Mouse (Mus musculus) forebrain, embryonic 11.5 days (tissue): Measurements from ENCODE around the gene Car3. TPM values are rescaled to one million over a fixed set of nuclear protein-coding genes. Genes with fewer than 3 reads are reported as not detected.
A peak's percentile ranks its signal among the peaks of the same experiment; 100 is the strongest.

ENCODE experiments used
- ATAC-seq: fragments of 200-750 bp; cut with Nextera tagmentation; replicated peaks from 2 replicates; pipeline ENCODE4 v1.8.0; 2017; ENCODE audit warnings: moderate TSS enrichment; ENCODE audit not compliant: low FRiP score
- DNase-seq: peaks from one replicate; pipeline ENCODE4 v3.0.0-alpha.2; 2017; ENCODE audit warnings: low spot score
- H3K27ac ChIP-seq: fragments of 300-500 bp; sonication (generic); 2 replicates; pipeline ENCODE4 v1.5.1; 2014; ENCODE audit warnings: low read depth, low read length
- H3K27me3 ChIP-seq: fragments of 300-500 bp; sonication (generic); 2 replicates; pipeline ENCODE4 v1.6.1; 2014; ENCODE audit warnings: mild to moderate bottlenecking, low read length, mixed read lengths; ENCODE audit not compliant: control insufficient read depth, insufficient read depth
- H3K36me3 ChIP-seq: fragments of 300-500 bp; sonication (generic); 2 replicates; pipeline ENCODE4 v1.6.1; 2014; ENCODE audit warnings: mild to moderate bottlenecking, low read length, moderate library complexity, mixed read lengths; ENCODE audit not compliant: control insufficient read depth, insufficient read depth
- H3K4me1 ChIP-seq: fragments of 300-500 bp; sonication (generic); replicated peaks from 2 replicates; pipeline ENCODE4 v1.6.1; 2014; ENCODE audit warnings: low read length, mixed read lengths; ENCODE audit not compliant: control insufficient read depth, insufficient read depth
- H3K4me2 ChIP-seq: fragments of 300-500 bp; sonication (generic); 2 replicates; pipeline ENCODE4 v1.6.1; 2014; ENCODE audit warnings: low read depth, mild to moderate bottlenecking, low read length, moderate library complexity, mixed read lengths; ENCODE audit not compliant: severe bottlenecking
- H3K4me3 ChIP-seq: fragments of 300-500 bp; sonication (generic); 2 replicates; pipeline ENCODE4 v1.5.1; 2014; ENCODE audit warnings: low read depth, low read length
- H3K9ac ChIP-seq: fragments of 300-500 bp; sonication (generic); 2 replicates; pipeline ENCODE4 v1.6.1; 2014; ENCODE audit warnings: low read length
- H3K9me3 ChIP-seq: fragments of 300-500 bp; sonication (generic); 2 replicates; pipeline ENCODE4 v1.6.1; 2016; ENCODE audit warnings: low read length, mixed read lengths; ENCODE audit not compliant: control insufficient read depth
- WGBS: fragments of 180-500 bp; shearing (Covaris S2); extraction: QIAGEN DNeasy Blood & Tissue Kit; methylation state at CpG from one replicate; pipeline ENCODE4 v1.1.7; 2014; 5-methylcytosine and 5-hydroxymethylcytosine counted together
- polyA plus RNA-seq: library from polyadenylated mRNA; unstranded; fragments of >200 nt; fragmentation: Nextera tagmentation; extraction: Ambion mirVana; gene quantifications from 2 replicates; pipeline ENCODE4 v1.2.1, GENCODE M21; 2014

Gene Car3
- polyA plus RNA-seq, 1 experiment from 2014 or later: 1.6 TPM

GRCm38 (mm10) chr3:14879293-14879692 is 16.0 kb downstream of the Car3 start:
- Histone ChIP-seq H3K4me1 (no peaks in the 10 kb centered on the region), H3K9me3 (no peaks in the 10 kb centered on the region), H3K4me3 (no peak overlapping the region), H3K36me3 (no peaks in the 10 kb centered on the region), H3K27me3 (no peaks in the 10 kb centered on the region), H3K4me2 (no peak overlapping the region), H3K9ac (no peak overlapping the region), H3K27ac (no peak overlapping the region)
- ATAC-seq: no peak
- 87% methylated on average over 3 of the region's 3 CpGs for WGBS
- no peak for DNase-seq

- Histone ChIP-seq H3K9me3 (no peaks in the 10 kb centered on the region), H3K4me1 (no peaks in the 10 kb centered on the region), H3K4me3 (no peak overlapping the region), H3K36me3 (no peaks in the 10 kb centered on the region), H3K27me3 (no peaks in the 10 kb centered on the region), H3K9ac (no peak overlapping the region), H3K27ac (no peak overlapping the region), H3K4me2 (no peak overlapping the region)
- ATAC-seq (no peak), DNase-seq (no peak)
- WGBS: 84% methylated on average over 2 of the region's 2 CpGs
These were observed 17.0 kb downstream of the Car3 start for GRCm38 (mm10) chr3:14880277-14880676.

DNA sequence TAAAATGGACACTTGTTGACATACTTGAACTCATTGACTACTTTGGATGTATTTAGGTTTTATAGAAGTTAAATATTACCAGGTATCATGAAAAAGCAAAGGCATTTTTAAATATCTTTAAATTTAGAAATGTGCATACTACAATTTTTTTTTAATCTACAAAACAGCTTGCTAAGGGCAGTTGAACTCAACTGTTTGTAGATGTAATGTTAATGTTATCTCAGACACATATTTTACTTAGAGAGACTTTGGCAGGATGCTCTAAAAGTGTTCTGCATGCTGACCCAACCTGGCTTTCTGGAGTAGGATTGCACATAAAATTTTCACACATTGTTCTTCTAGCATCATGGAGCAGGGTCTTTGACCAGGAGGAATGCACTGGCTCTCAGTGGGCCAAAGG is 18.7 kb downstream of the Car3 start:
- H3K9ac ChIP-seq: no peak overlapping the region
- H3K27ac ChIP-seq: no peak overlapping the region
- no peaks in the 10 kb centered on the region for H3K36me3 ChIP-seq
- no peak overlapping the region for H3K4me2 ChIP-seq
- peaks cover 3% of the 10 kb centered on the region; the same call in 1 of the 2 replicates for H3K27me3 ChIP-seq
- no peak for DNase-seq
- H3K4me3 ChIP-seq: no peak overlapping the region
- no peak for ATAC-seq
- no peaks in the 10 kb centered on the region for H3K9me3 ChIP-seq
- no peaks in the 10 kb centered on the region for H3K4me1 ChIP-seq

- WGBS: 72% methylated on average over 3 of the region's 3 CpGs
- ATAC-seq (no peak), DNase-seq (no peak)
- Histone ChIP-seq H3K4me2 (no peak overlapping the region), H3K27me3 (peaks cover 5% of the 10 kb centered on the region; the same call in 1 of the 2 replicates), H3K27ac (no peak overlapping the region), H3K36me3 (no peaks in the 10 kb centered on the region), H3K9ac (no peak overlapping the region), H3K9me3 (no peaks in the 10 kb centered on the region), H3K4me3 (no peak overlapping the region), H3K4me1 (no peaks in the 10 kb centered on the region)
These were observed 19.4 kb downstream of the Car3 start for GRCm38 (mm10) chr3:14882756-14883155.

GRCm38 (mm10) chr3:14884826-14885225 is 21.5 kb downstream of the Car3 start:
- Histone ChIP-seq H3K9ac (no peak overlapping the region), H3K27ac (no peak overlapping the region), H3K4me2 (no peak overlapping the region), H3K36me3 (no peaks in the 10 kb centered on the region), H3K27me3 (peaks cover 5% of the 10 kb centered on the region; the same call in 1 of the 2 replicates), H3K4me1 (no peaks in the 10 kb centered on the region), H3K9me3 (no peaks in the 10 kb centered on the region), H3K4me3 (no peak overlapping the region)
- DNase-seq (no peak), ATAC-seq (no peak)

DNA sequence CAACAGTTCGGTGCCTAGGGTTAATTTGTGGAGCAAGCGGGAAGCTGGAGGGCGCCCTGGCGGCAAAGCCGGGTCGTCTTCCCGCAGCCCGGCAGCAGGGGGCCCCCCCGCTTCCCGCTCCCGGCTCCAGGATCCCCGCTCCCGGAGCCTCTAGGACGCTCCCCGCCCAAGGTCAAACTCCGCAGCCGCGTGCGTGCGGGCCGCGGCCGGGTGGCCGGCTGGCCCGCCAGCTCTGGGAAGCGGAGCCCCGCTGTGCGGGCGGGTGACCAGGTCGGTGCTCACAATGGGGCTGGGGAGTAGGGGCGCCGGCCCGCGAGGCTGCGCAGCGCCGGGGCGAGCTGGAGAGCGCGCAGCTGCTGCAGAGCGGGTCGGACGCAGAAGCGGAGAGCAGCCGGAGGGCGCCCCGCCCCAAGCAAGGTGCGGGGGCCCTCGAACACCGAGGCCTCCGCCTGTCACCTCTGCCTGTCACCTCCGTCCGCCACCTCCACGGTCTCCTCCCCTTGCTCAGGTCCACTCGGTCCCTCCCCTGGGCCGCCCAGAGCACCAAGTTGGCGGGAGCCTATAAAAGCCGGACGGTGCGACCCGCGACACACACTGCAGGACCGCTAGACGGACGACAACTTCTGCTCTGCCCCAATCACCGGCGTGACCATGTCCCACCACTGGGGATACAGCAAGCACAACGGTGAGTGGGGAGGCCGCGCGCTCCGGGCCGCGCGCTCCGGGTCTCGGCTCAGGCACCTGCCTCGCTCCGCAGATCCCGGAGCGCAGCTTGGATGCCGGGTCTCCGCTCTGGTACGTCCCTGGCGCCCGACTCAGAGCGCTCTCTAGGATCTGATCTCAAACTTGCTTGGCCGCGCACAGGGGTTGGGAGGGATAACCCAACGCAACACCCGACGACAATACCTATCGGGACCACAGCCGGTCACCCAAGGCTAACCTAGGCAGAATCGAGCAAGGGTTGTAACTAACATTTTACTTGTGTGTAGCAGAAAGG is 23.1 kb downstream of the Car3 start, which contains the start of gene Car2:
Car2 (plus strand) TSS at position 172 of the 997 bp plus-strand sequence.
- WGBS: under 1% methylated on average over 88 of the region's 95 CpGs
- peak; percentile 88 for ATAC-seq
- no peaks in the 10 kb centered on the region for H3K9me3 ChIP-seq
- H3K4me2 ChIP-seq: peak within 1 kb of the TSS; percentile 86
- H3K9ac ChIP-seq: peak within 1 kb of the TSS; percentile 78
- no peaks in the 10 kb centered on the region for H3K36me3 ChIP-seq
- H3K4me1 ChIP-seq: no peaks in the 10 kb centered on the region
- peak within 1 kb of the TSS; percentile 66 for H3K4me3 ChIP-seq
- DNase-seq: peak; percentile 83
- H3K27ac ChIP-seq: no peak within 1 kb of the TSS
- H3K27me3 ChIP-seq: peaks cover 5% of the 10 kb centered on the region; the same call in 1 of the 2 replicates

GRCm38 (mm10) chr3:14887134-14887666 is 23.9 kb downstream of the Car3 start:
- H3K9me3 ChIP-seq: no peaks in the 10 kb centered on the region
- H3K9ac ChIP-seq: no peak overlapping the region; the same call in 1 of the 2 replicates
- WGBS: 35% methylated on average over 11 of the region's 11 CpGs
- H3K4me1 ChIP-seq: no peaks in the 10 kb centered on the region
- H3K27ac ChIP-seq: no peak overlapping the region
- H3K36me3 ChIP-seq: no peaks in the 10 kb centered on the region
- peak overlapping the region; percentile 66 for H3K4me3 ChIP-seq
- DNase-seq: no peak
- H3K4me2 ChIP-seq: peak overlapping the region; percentile 86
- ATAC-seq: no peak
- peaks cover 5% of the 10 kb centered on the region; the same call in 1 of the 2 replicates for H3K27me3 ChIP-seq

DNA sequence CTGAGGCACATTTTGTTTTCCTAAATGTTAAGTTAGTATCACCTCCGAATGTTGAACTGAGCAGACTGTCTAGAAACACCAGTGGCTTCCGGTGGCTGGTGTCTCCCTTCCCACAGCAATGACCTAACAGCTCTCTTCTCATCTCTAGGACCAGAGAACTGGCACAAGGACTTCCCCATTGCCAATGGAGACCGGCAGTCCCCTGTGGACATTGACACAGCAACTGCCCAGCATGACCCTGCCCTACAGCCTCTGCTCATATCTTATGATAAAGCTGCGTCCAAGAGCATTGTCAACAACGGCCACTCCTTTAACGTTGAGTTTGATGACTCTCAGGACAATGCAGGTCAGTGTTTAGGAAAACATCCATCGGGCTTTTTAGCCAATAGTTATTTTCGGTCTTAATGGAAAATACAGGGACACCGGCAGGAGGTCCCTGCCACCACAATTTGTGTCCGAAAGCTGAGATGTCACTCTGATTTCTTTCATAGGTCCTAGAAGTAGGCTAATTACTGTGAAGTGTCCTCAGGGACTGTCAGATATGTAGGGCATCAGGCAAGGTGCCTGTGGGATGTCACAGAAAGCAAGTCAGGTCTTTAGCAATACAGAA is 24.5 kb downstream of the Car3 start:
- H3K9me3 ChIP-seq: no peaks in the 10 kb centered on the region
- DNase-seq (no peak), ATAC-seq (no peak)
- peaks cover 5% of the 10 kb centered on the region; the same call in 1 of the 2 replicates for H3K27me3 ChIP-seq
- no peak overlapping the region for H3K27ac ChIP-seq
- H3K4me1 ChIP-seq: no peaks in the 10 kb centered on the region
- no peak overlapping the region for H3K9ac ChIP-seq
- no peak overlapping the region for H3K4me3 ChIP-seq
- no peak overlapping the region for H3K4me2 ChIP-seq
- no peaks in the 10 kb centered on the region for H3K36me3 ChIP-seq
- WGBS: 69% methylated on average over 10 of the region's 10 CpGs
